Mouse (Mus musculus) lung, embryonic 16.5 days (tissue): ENCODE results near the gene Hcfc1r1. TPM values are rescaled to one million over a fixed set of nuclear protein-coding genes. Genes with fewer than 3 reads are reported as not detected.
A peak's percentile ranks its signal among the peaks of the same experiment; 100 is the strongest.

ENCODE experiments used
- ATAC-seq: fragments of 200-750 bp; cut with Nextera tagmentation; 2 replicates; pipeline ENCODE4 v1.8.0; 2017; ENCODE audit warnings: low read depth, mild to moderate bottlenecking, moderate library complexity
- H3K27ac ChIP-seq: fragments of 300-500 bp; sonication (generic); 2 replicates; pipeline ENCODE4 v1.5.1; 2014; ENCODE audit warnings: mild to moderate bottlenecking, control low read depth, low read length
- H3K27me3 ChIP-seq: fragments of 300-500 bp; sonication (generic); 2 replicates; pipeline ENCODE4 v1.6.1; 2014; ENCODE audit warnings: low read depth, low read length, mixed read lengths; ENCODE audit not compliant: control insufficient read depth, insufficient read depth
- H3K36me3 ChIP-seq: fragments of 300-500 bp; sonication (generic); 2 replicates; pipeline ENCODE4 v1.6.1; 2014; ENCODE audit warnings: low read length; ENCODE audit not compliant: control insufficient read depth, insufficient read depth
- H3K4me1 ChIP-seq: fragments of 300-500 bp; sonication (generic); replicated peaks from 2 replicates; pipeline ENCODE4 v1.6.1; 2014; ENCODE audit warnings: low read length, mixed read lengths; ENCODE audit not compliant: control insufficient read depth, insufficient read depth
- H3K4me2 ChIP-seq: fragments of 300-500 bp; sonication (generic); 2 replicates; pipeline ENCODE4 v1.6.1; 2014; ENCODE audit warnings: low read depth, low read length, control low read depth
- H3K4me3 ChIP-seq: fragments of 300-500 bp; sonication (generic); 2 replicates; pipeline ENCODE4 v1.5.1; 2014; ENCODE audit warnings: mild to moderate bottlenecking, low read length, control low read depth
- H3K9ac ChIP-seq: fragments of 300-500 bp; sonication (generic); 2 replicates; pipeline ENCODE4 v1.6.1; 2014; ENCODE audit warnings: low read length, control low read depth
- H3K9me3 ChIP-seq: fragments of 300-500 bp; sonication (generic); 2 replicates; pipeline ENCODE4 v1.6.1; 2016; ENCODE audit warnings: low read length; ENCODE audit not compliant: control insufficient read depth
- WGBS: fragments of 180-500 bp; shearing (Covaris S2); extraction: QIAGEN DNeasy Blood & Tissue Kit; methylation state at CpG from one replicate; pipeline ENCODE4 v1.1.7; 2014; 5-methylcytosine and 5-hydroxymethylcytosine counted together
- polyA plus RNA-seq: library from polyadenylated mRNA; unstranded; fragments of >200 nt; fragmentation: Nextera tagmentation; extraction: Ambion mirVana; gene quantifications from 2 replicates; pipeline ENCODE4 v1.2.1, GENCODE M21; 2015

Gene Hcfc1r1
- polyA plus RNA-seq, 1 experiment from 2014 or later, result 90.6 TPM

DNA sequence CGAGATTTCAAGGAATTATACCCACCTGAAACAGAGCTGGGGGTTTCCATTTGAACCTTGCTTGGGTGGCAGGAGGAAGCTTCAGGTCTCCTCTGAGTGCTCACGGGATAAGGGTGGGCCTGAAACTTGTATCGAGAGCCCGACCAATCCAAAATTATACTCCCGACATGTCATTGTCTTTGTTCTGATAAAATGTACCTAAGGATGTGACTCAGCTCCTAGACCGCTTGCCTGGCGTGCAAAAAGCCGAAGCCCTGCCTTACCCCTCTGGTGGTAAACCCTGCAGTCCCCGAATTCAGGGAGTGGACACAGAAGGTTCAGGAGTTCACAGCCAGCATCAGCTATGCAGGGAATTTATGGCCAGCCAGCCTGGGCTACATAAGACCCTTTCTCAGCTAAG lies 6.9 kb downstream of the Hcfc1r1 start:
- H3K4me1 ChIP-seq, result peaks cover 34% of the 10 kb centered on the region
- peak overlapping the region; percentile 53 for H3K4me3 ChIP-seq
- 46% methylated on average over 9 of the region's 9 CpGs for WGBS
- peak overlapping the region; percentile 55 for H3K4me2 ChIP-seq
- peaks cover 42% of the 10 kb centered on the region for H3K27me3 ChIP-seq
- H3K9me3 ChIP-seq, result no peaks in the 10 kb centered on the region
- no peaks in the 10 kb centered on the region for H3K36me3 ChIP-seq
- peak overlapping the region; percentile 68; the same call in 1 of the 2 replicates for H3K27ac ChIP-seq
- no peak for ATAC-seq
- peak overlapping the region; percentile 65 for H3K9ac ChIP-seq

DNA sequence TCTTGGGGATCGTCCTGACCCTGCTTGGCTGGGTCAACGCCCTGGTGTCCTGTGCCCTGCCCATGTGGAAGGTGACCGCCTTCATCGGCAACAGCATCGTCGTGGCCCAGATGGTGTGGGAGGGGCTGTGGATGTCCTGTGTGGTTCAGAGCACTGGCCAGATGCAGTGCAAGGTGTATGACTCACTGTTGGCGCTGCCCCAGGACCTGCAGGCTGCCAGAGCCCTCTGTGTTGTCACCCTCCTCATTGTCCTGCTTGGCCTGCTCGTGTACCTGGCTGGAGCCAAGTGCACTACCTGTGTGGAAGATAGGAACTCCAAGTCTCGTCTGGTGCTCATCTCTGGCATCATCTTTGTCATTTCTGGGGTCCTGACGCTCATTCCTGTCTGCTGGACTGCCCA lies 7.7 kb downstream of the Hcfc1r1 start:
- no peak for ATAC-seq
- H3K4me1 ChIP-seq, result peaks cover 26% of the 10 kb centered on the region
- H3K9me3 ChIP-seq, result no peaks in the 10 kb centered on the region
- WGBS, result 43% methylated on average over 10 of the region's 10 CpGs
- no peak overlapping the region for H3K9ac ChIP-seq
- H3K4me2 ChIP-seq, result peak overlapping the region; percentile 55
- 0 out of 2 replicates have a peak overlapping the region, but pooled peaks have one; percentile 5 for H3K4me3 ChIP-seq
- H3K27me3 ChIP-seq, result peaks cover 42% of the 10 kb centered on the region
- no peaks in the 10 kb centered on the region for H3K36me3 ChIP-seq
- H3K27ac ChIP-seq, result no peak overlapping the region

DNA sequence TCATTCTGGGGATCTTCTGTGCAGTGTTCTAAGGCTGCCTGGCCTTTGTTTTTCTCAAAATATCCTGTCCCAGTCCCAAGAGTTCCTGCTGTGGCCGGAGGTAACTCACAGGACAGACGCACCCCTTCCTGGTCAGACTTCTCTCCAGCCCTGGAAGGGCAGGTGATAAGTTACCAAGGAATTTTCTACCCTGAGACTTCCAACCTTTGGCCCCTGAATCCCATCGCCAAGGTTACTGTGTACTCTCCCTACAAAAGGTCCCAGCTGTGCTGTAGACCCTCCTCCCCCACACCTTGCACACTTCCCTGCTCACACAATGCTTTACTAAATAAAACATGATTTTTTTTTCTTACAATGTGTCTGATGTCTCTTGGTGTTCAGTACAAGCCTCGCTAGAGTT lies 8.7 kb downstream of the Hcfc1r1 start:
- 33% methylated on average over 4 of the region's 4 CpGs for WGBS
- Histone ChIP-seq H3K4me3 (no peak overlapping the region), H3K4me1 (peaks cover 20% of the 10 kb centered on the region), H3K27me3 (peaks cover 42% of the 10 kb centered on the region), H3K9ac (no peak overlapping the region), H3K27ac (no peak overlapping the region), H3K4me2 (no peak overlapping the region), H3K9me3 (no peaks in the 10 kb centered on the region), H3K36me3 (no peaks in the 10 kb centered on the region)
- no peak for ATAC-seq

DNA sequence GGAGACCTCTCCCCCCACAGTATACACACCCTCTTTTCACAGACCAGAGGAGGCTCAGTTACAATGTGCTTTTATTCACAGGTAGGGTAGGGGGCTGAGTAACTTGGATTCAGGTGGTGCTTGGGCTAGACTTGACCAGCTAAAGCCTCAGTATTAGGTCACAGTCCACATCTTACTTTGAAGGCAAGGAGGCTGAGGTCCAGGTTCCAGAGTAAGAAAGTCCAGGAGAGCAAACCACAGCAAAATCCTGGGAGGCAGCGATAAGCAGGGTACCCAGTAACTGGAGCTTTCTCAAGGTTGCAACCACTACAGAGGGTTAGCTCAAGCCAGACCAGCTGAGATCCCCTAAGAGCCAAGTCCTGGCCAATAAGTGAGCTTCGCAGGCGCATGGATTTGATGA lies 9.1 kb downstream of the Hcfc1r1 start:
- H3K27ac ChIP-seq, result no peak overlapping the region
- no peaks in the 10 kb centered on the region for H3K36me3 ChIP-seq
- H3K4me2 ChIP-seq, result no peak overlapping the region
- H3K27me3 ChIP-seq, result peaks cover 42% of the 10 kb centered on the region
- 49% methylated on average over 3 of the region's 3 CpGs for WGBS
- H3K4me3 ChIP-seq, result no peak overlapping the region
- no peaks in the 10 kb centered on the region for H3K9me3 ChIP-seq
- H3K4me1 ChIP-seq, result peaks cover 18% of the 10 kb centered on the region
- no peak overlapping the region for H3K9ac ChIP-seq
- ATAC-seq, result no peak

DNA sequence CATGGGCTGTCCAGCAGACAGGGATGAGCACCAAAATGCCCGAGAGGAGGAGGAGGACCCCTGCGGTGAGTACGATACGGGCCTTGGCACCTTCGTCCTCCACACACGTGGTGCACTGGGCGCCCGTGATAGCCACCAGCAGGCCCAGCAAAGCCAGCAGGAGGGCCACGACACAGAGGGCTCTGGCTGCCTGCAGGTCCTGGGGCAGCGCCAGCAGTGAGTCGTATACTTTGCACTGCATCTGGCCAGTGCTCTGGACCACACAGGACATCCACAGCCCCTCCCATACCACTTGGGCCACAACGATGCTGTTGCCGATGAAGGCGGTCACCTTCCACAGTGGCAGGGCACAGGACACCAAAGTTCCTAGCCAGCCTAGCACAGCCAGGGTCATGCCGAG lies 9.8 kb downstream of the Hcfc1r1 start:
- no peak for ATAC-seq

DNA sequence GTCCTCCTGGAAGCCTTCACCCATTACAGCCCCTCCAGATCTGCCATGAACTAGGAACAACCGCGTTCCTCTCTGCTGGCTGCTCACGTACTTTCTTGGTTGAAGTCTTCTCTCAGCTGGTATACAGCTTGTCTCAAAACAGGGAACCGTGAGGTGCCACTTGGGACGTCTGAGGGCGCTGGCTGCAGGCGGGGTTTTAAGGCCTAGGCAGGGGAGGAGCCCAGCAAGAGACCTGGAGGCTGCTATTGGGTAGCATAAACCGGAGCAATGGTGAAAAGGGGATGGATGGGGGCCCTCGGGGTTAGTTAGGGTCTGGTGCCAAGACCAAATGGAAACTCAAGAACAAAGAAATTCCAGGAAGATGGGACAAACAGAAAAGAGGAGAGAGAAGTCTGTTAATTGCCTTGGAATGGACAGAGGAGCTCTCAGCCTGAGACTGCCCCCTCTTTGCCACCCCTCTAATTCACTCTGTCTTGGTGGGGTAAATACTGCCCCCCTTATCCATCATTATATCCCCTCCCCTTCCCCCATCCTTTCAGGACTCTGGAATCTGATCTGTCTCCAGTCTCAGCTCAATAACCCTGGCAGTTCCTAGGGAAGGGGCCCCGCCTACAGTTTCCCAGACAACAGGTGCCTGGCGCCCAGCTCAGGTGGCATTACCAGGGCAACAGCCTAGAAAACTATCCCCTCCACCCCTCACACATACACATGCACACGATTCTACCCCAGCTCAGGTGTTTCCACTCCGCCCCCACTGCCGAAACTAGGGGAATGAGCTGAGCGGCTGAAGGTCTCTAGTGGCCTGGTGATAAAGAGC lies 10.7 kb downstream of the Hcfc1r1 start, which contains the start of gene Cldn9:
TSS of gene Cldn9 (minus strand) at position 171 of the 817 bp plus-strand sequence.
- ATAC-seq, result peak; percentile 84
- no peak within 1 kb of the TSS for H3K4me2 ChIP-seq
- peaks cover 15% of the 10 kb centered on the region; the same call in 1 of the 2 replicates for H3K4me1 ChIP-seq
- H3K36me3 ChIP-seq, result no peaks in the 10 kb centered on the region
- WGBS, result 19% methylated on average over 15 of the region's 15 CpGs
- H3K9ac ChIP-seq, result 0 out of 2 replicates have a peak within 1 kb of the TSS, but pooled peaks have one; percentile 22
- no peaks in the 10 kb centered on the region for H3K9me3 ChIP-seq
- peaks cover 37% of the 10 kb centered on the region for H3K27me3 ChIP-seq
- H3K4me3 ChIP-seq, result no peak within 1 kb of the TSS
- H3K27ac ChIP-seq, result peak within 1 kb of the TSS; percentile 39

More for the DNA sequence above, 9.8 kb downstream of the Hcfc1r1 start:
- Histone ChIP-seq H3K4me2 (no peak overlapping the region), H3K9ac (0 out of 2 replicates have a peak overlapping the region, but pooled peaks have one; percentile 22), H3K27me3 (peaks cover 42% of the 10 kb centered on the region), H3K4me3 (no peak overlapping the region), H3K36me3 (no peaks in the 10 kb centered on the region), H3K4me1 (peaks cover 15% of the 10 kb centered on the region; the same call in 1 of the 2 replicates), H3K27ac (0 out of 2 replicates have a peak overlapping the region, but pooled peaks have one; percentile 9), H3K9me3 (no peaks in the 10 kb centered on the region)
- 15% methylated on average over 15 of the region's 15 CpGs for WGBS

DNA sequence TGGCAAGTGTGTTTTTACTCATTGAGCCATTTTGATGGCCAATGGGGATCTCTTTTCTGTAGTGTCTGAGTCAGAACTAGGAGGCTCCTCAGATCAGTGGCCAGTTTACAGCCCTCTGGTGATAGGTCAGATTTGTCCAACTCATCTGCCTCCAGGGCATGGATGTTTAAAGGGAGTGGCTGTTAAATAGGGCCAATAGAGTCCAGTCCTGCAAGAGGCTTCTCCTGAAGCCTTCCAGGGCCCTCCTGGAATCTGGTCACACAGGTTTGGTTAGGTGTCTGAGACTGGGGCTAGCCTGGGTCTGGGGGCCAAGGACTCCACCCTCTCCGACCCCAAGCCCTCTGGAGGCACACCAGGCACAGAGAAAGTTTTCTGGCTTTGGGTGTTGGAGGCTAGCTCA lies 21.1 kb downstream of the Hcfc1r1 start:
- H3K9ac ChIP-seq, result no peak overlapping the region
- H3K36me3 ChIP-seq, result no peaks in the 10 kb centered on the region
- no peak overlapping the region for H3K4me2 ChIP-seq
- ATAC-seq, result peak; percentile 38; the same call in 1 of the 2 replicates
- H3K27ac ChIP-seq, result peak overlapping the region; percentile 68
- H3K9me3 ChIP-seq, result no peaks in the 10 kb centered on the region
- no peak overlapping the region for H3K4me3 ChIP-seq
- H3K27me3 ChIP-seq, result peaks cover 8% of the 10 kb centered on the region
- H3K4me1 ChIP-seq, result peaks cover 12% of the 10 kb centered on the region
- 44% methylated on average over 1 of the region's 1 CpGs for WGBS

DNA sequence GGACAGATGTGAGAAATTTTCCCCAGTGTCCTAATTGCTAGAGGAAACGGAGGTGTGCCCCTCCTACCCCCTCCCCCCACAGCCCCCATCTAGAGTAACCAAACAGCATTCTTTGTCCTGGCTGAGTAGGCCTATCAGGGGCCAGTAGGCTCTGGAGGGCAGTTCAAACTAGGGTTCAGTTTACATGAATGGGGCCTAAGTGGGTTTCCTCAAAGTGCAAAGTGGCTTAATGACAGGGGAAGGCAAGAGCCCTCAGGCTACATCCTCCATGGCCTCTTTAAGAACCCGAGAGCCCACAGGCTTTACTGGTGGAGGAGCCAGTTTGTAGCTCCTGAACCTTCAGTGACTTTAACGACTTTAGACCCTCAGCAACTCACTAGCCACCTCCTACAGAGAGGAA lies 22.4 kb downstream of the Hcfc1r1 start:
- Histone ChIP-seq H3K4me3 (no peak overlapping the region), H3K4me2 (no peak overlapping the region), H3K27me3 (peaks cover 12% of the 10 kb centered on the region), H3K27ac (peak overlapping the region; percentile 71), H3K4me1 (peaks cover 14% of the 10 kb centered on the region), H3K36me3 (no peaks in the 10 kb centered on the region), H3K9me3 (no peaks in the 10 kb centered on the region), H3K9ac (no peak overlapping the region)
- 21% methylated on average over 3 of the region's 3 CpGs for WGBS
- ATAC-seq, result peak; percentile 78
